Mouse (Mus musculus) cortical plate, adult 2 months (tissue): ENCODE results near the gene Grm8.

Source experiments
- CTCF ChIP-seq: fragments of 200-500 bp; IDR thresholded peaks from 2 replicates; pipeline ENCODE4 v1.5.1; 2011; ENCODE audit warnings: mild to moderate bottlenecking, control low read depth, low read length; ENCODE audit not compliant: insufficient read depth; ENCODE audit errors: extremely low read depth
- POLR2A ChIP-seq: fragments of 200-500 bp; IDR thresholded peaks from 2 replicates; pipeline ENCODE4 v1.6.1; 2011; ENCODE audit warnings: mild to moderate bottlenecking, low read length, control low read depth; ENCODE audit not compliant: insufficient read depth; ENCODE audit errors: extremely low read depth

DNA sequence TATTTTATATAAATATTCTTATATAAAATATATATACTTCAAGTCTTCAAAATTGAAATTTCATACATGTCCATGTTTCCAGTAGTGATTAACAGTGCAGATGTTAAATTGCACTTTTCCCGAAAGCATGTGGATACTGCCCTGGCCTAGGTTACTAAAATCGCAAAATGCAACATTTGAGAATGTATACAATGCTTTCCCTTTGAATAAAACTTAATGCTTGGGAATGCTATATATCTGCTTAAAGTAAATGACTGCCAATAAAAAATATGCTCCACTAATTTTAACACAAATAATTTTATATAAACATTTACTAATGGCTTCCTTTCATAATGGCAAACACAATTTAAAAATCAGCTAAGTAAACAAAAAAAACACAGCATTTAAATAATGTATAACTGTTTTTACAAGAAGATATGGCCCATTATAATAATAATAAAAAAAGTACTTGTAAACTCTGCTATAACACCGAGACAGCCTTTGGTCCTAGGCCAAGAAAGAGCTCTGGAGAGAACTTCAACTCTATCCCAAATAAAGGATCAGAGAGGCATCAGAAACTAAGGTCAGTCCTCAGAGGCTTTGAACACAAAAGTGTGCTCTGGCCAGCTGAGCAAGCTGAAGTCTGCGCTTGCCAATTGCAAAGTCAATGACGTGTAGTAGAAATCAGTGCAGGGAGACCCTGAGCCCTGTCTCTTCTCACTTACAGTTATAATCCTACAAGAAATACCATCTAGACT lies 820.5 kb downstream of the Grm8 start:
- TF ChIP-seq POLR2A (no peak), CTCF (no peak)
